Mouse (Mus musculus): ENCODE data around the gene Ing5. TPM values are rescaled to one million over a fixed set of nuclear protein-coding genes. Genes with fewer than 3 reads are reported as not detected.
"Not testable (repeated sequence)": the region's sequence is repeated elsewhere in the genome, so short reads cannot be mapped to it uniquely, and the experiment has no call there.

Gene Ing5
- 17.0 and 19.2 TPM in 2 replicates for polyA plus RNA-seq (2016; fragmentation: Nextera tagmentation; extraction: Ambion mirVana)

- Histone ChIP-seq H3K4me3 (peak within 1 kb of the TSS; percentile 86), H3K4me2 (replicated peaks) (peak within 1 kb of the TSS; percentile 79), H3K27ac (replicated peaks) (peak within 1 kb of the TSS; percentile 96), H3K9ac (replicated peaks) (peak within 1 kb of the TSS; percentile 78), H3K36me3 (peaks cover 39% of the 10 kb centered on the region), H3K4me1 (peaks cover 32% of the 10 kb centered on the region), H3K9me3 (no peaks in the 10 kb centered on the region), H3K27me3 (no peaks in the 10 kb centered on the region)
- under 1% methylated on average over 92 of the region's 94 CpGs for WGBS
- peak; percentile 92 for ATAC-seq (ENCODE audit: low FRiP score, low read depth)
These were observed at the start of gene Ing5 for GRCm38 (mm10) chr1:93803556-93804507. Gene Ing5 (plus strand): TSS chr1:93803965.

- WGBS: 1% methylated on average over 107 of the region's 121 CpGs
- H3K27me3 ChIP-seq: no peaks in the 10 kb centered on the region
- peak within 1 kb of the TSS; percentile 90 for H3K27ac ChIP-seq (replicated peaks)
- H3K4me3 ChIP-seq: peak within 1 kb of the TSS; percentile 76
- peaks cover 10% of the 10 kb centered on the region for H3K36me3 ChIP-seq
- peak within 1 kb of the TSS; percentile 87 for H3K4me2 ChIP-seq (replicated peaks)
- peak within 1 kb of the TSS; percentile 88 for H3K9ac ChIP-seq (replicated peaks)
- ATAC-seq (ENCODE audit: low FRiP score, low read depth): peak; percentile 93
- no peaks in the 10 kb centered on the region for H3K9me3 ChIP-seq
- H3K4me1 ChIP-seq: peaks cover 11% of the 10 kb centered on the region
These were observed 49.0 kb upstream of the Ing5 start, which contains the start of gene Thap4 for GRCm38 (mm10) chr1:93754573-93755290. Gene Thap4 (minus strand): TSS chr1:93754864.

DNA sequence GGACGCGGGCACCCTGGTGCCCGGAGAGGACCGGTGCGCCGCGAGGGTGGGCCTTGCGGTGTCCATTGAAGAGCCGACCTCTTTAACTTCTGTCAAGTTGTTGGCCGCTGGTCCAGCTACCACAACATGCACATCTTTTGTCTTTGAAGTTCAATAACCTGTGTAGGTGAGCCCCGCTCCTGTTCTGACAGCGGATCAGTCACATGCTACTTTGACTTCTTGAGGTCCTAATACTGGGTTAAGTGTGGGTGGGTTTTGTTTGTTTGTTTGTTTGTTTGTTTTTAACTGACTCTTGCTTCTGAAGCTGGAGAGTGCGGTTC lies 48.5 kb upstream of the Ing5 start:
- H3K4me3 ChIP-seq: peak overlapping the region; percentile 76
- peak overlapping the region; percentile 88 for H3K9ac ChIP-seq (replicated peaks)
- WGBS: under 1% methylated on average over 13 of the region's 13 CpGs

DNA sequence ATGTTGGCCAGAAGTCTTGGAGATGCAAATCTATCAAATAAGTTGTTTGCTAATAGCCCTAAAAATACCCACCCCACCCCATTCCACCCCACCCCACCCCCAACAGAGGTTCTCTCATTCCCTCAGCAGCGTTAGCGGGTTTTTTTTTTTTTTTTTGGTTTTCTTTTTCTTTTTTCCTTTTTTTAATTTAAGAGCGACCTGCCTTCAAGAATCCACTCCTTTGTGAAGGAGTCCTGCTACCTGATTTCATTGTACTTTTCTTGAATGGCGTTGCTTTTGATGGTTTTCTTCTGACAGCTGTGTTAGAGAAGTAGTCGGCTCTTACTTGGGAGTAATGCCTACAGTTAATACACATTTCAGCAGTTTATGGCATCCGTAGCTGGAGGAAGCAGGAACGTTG lies 48.1 kb upstream of the Ing5 start:
- H3K4me2 ChIP-seq (replicated peaks): peak overlapping the region; percentile 87
- peak overlapping the region; percentile 76 for H3K4me3 ChIP-seq
- no peaks in the 10 kb centered on the region for H3K9me3 ChIP-seq
- H3K27me3 ChIP-seq: no peaks in the 10 kb centered on the region
- ATAC-seq (ENCODE audit: low FRiP score, low read depth): no peak
- H3K4me1 ChIP-seq: peaks cover 11% of the 10 kb centered on the region
- no peak overlapping the region for H3K27ac ChIP-seq (replicated peaks)
- peaks cover under 1% of the 10 kb centered on the region; the same call in 1 of the 2 replicates for H3K36me3 ChIP-seq
- WGBS: 43% methylated on average over 7 of the region's 7 CpGs
- peak overlapping the region; percentile 88 for H3K9ac ChIP-seq (replicated peaks)

More for the DNA sequence above, 48.5 kb upstream of the Ing5 start:
- Histone ChIP-seq H3K27me3 (no peaks in the 10 kb centered on the region), H3K27ac (replicated peaks) (peak overlapping the region; percentile 90), H3K4me2 (replicated peaks) (peak overlapping the region; percentile 87), H3K9me3 (no peaks in the 10 kb centered on the region), H3K36me3 (peaks cover 5% of the 10 kb centered on the region), H3K4me1 (peaks cover 11% of the 10 kb centered on the region)
- no peak; the same call in 1 of the 2 replicates for ATAC-seq (ENCODE audit: low FRiP score, low read depth)

- Histone ChIP-seq H3K27ac (replicated peaks) (no peak overlapping the region), H3K27me3 (no peaks in the 10 kb centered on the region), H3K36me3 (no peaks in the 10 kb centered on the region), H3K4me1 (peaks cover 11% of the 10 kb centered on the region), H3K4me3 (no peak overlapping the region), H3K9ac (replicated peaks) (no peak overlapping the region), H3K9me3 (no peaks in the 10 kb centered on the region), H3K4me2 (replicated peaks) (peak overlapping the region; percentile 87)
- ATAC-seq (ENCODE audit: low FRiP score, low read depth): no peak
These were observed 47.6 kb upstream of the Ing5 start for GRCm38 (mm10) chr1:93756154-93756553.

DNA sequence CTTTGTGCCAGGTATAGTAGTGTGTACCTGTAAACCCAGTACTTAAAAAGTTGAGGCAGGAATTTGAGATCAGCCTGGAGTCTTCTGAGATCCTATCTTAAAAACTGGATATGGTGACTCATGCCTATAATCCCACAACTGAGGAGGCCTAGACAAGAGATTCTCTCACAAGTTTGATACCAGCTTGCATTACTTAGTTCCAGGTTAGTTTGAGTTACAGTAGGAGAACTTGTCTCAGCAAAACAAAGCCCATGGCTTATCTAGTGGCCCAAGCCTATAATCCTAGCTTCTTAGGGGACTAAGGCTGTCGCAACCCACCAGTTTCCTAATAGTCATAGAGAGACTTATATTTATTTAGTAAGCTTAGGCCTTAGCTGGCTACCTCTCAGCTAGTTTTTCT lies 43.7 kb upstream of the Ing5 start:
- H3K4me3 ChIP-seq: no peak overlapping the region
- no peaks in the 10 kb centered on the region for H3K9me3 ChIP-seq
- WGBS: 100% methylated on average over 1 of the region's 1 CpGs
- ATAC-seq (ENCODE audit: low FRiP score, low read depth): no peak
- H3K9ac ChIP-seq (replicated peaks): no peak overlapping the region
- no peaks in the 10 kb centered on the region for H3K27me3 ChIP-seq
- H3K27ac ChIP-seq (replicated peaks): no peak overlapping the region
- H3K4me2 ChIP-seq (replicated peaks): no peak overlapping the region
- H3K4me1 ChIP-seq: peaks cover 3% of the 10 kb centered on the region
- no peaks in the 10 kb centered on the region for H3K36me3 ChIP-seq

GRCm38 (mm10) chr1:93763531-93763930 lies 40.2 kb upstream of the Ing5 start:
- H3K4me2 ChIP-seq (replicated peaks); H3K27me3 ChIP-seq: not testable (repeated sequence)

GRCm38 (mm10) chr1:93764871-93765591 lies 38.7 kb upstream of the Ing5 start:
- no peak overlapping the region for H3K27ac ChIP-seq (replicated peaks)
- H3K4me1 ChIP-seq: no peaks in the 10 kb centered on the region
- H3K9me3 ChIP-seq: no peaks in the 10 kb centered on the region
- no peak overlapping the region for H3K4me2 ChIP-seq (replicated peaks)
- no peaks in the 10 kb centered on the region for H3K27me3 ChIP-seq
- 96% methylated on average over 9 of the region's 9 CpGs for WGBS
- ATAC-seq (ENCODE audit: low FRiP score, low read depth): no peak
- H3K9ac ChIP-seq (replicated peaks): no peak overlapping the region
- H3K4me3 ChIP-seq: no peak overlapping the region
- peaks cover 23% of the 10 kb centered on the region for H3K36me3 ChIP-seq

More at GRCm38 (mm10) chr1:93763531-93763930, 40.2 kb upstream of the Ing5 start:
- H3K9me3 ChIP-seq; H3K4me3 ChIP-seq; H3K4me1 ChIP-seq; H3K27ac ChIP-seq (replicated peaks); ATAC-seq (ENCODE audit: low FRiP score, low read depth); H3K9ac ChIP-seq (replicated peaks): not testable (repeated sequence)
- 89% methylated on average over 3 of the region's 3 CpGs for WGBS
- H3K36me3 ChIP-seq: peaks cover 11% of the 10 kb centered on the region

- H3K4me3 ChIP-seq: no peak overlapping the region
These were observed 36.2 kb upstream of the Ing5 start for GRCm38 (mm10) chr1:93767600-93767999.

GRCm38 (mm10) chr1:93769901-93770300 lies 33.9 kb upstream of the Ing5 start:
- ATAC-seq (ENCODE audit: low FRiP score, low read depth): no peak
- H3K4me2 ChIP-seq (replicated peaks): no peak overlapping the region
- no peaks in the 10 kb centered on the region for H3K4me1 ChIP-seq
- no peak overlapping the region for H3K27ac ChIP-seq (replicated peaks)
- WGBS: 100% methylated on average over 3 of the region's 3 CpGs
- no peak overlapping the region for H3K4me3 ChIP-seq
- no peak overlapping the region for H3K9ac ChIP-seq (replicated peaks)
- H3K36me3 ChIP-seq: peaks cover 51% of the 10 kb centered on the region
- no peaks in the 10 kb centered on the region for H3K9me3 ChIP-seq
- no peaks in the 10 kb centered on the region for H3K27me3 ChIP-seq

More at GRCm38 (mm10) chr1:93767600-93767999, 36.2 kb upstream of the Ing5 start:
- Histone ChIP-seq H3K4me2 (replicated peaks) (no peak overlapping the region), H3K9me3 (no peaks in the 10 kb centered on the region), H3K9ac (replicated peaks) (no peak overlapping the region), H3K36me3 (peaks cover 31% of the 10 kb centered on the region), H3K4me1 (no peaks in the 10 kb centered on the region), H3K27me3 (no peaks in the 10 kb centered on the region), H3K27ac (replicated peaks) (no peak overlapping the region)
- no peak for ATAC-seq (ENCODE audit: low FRiP score, low read depth)
- 91% methylated on average over 6 of the region's 6 CpGs for WGBS

DNA sequence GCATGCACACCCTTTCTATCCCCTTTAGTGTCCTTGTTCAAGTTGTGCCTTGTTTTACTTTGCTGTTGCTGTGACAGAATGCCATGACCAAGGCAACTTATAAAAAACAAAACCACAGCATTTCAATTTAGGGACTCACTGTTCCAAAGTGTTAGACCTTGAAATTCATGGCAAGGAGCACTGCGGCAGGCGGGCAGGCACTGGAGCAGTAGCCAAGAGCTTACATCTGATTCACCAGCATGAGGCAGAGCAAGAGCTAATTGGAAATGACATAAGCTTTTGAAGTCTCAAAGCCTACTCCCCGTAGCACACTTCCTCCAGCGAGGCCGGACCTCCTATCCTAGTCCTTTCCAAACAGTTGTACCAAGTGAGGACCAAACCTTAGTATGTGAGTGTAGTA lies 27.1 kb upstream of the Ing5 start:
- Histone ChIP-seq H3K27ac (replicated peaks) (no peak overlapping the region), H3K9me3 (no peaks in the 10 kb centered on the region), H3K9ac (replicated peaks) (no peak overlapping the region), H3K27me3 (no peaks in the 10 kb centered on the region), H3K4me3 (no peak overlapping the region), H3K4me2 (replicated peaks) (no peak overlapping the region), H3K36me3 (peaks cover 78% of the 10 kb centered on the region), H3K4me1 (no peaks in the 10 kb centered on the region)
- 89% methylated on average over 5 of the region's 5 CpGs for WGBS
- no peak for ATAC-seq (ENCODE audit: low FRiP score, low read depth)
